Mouse (Mus musculus): ENCODE data around the gene Thap4. TPM values are rescaled to one million over a fixed set of nuclear protein-coding genes. Genes with fewer than 3 reads are reported as not detected.
A peak's percentile ranks its signal among the peaks of the same experiment; 100 is the strongest.

Gene Thap4
- total and polyA plus RNA-seq, 2 experiments from 2014 or later, result 53.9 to 57.2 TPM

GRCm38 (mm10) chr1:93731880-93732281, 22.8 kb downstream of the Thap4 start:
- Histone ChIP-seq H3K4me1 (ENCODE audit: control insufficient read depth, insufficient read depth) (peaks cover 8% of the 10 kb centered on the region), H3K36me3 (replicated peaks; ENCODE audit: control insufficient read depth, insufficient read depth, low read length) (no peaks in the 10 kb centered on the region), H3K9me3 (replicated peaks; ENCODE audit: control insufficient read depth, low read length) (no peaks in the 10 kb centered on the region), H3K9ac (replicated peaks; ENCODE audit: low read depth, low read length) (no peak overlapping the region), H3K27ac (ENCODE audit: low read depth) (peak overlapping the region; percentile 27; the same call in 1 of the 2 replicates), H3K4me3 (ENCODE audit: low read depth, low read length) (no peak overlapping the region), H3K27me3 (ENCODE audit: control insufficient read depth, insufficient read depth, low read length) (no peaks in the 10 kb centered on the region), H3K4me2 (ENCODE audit: low read depth, low read length) (peak overlapping the region; percentile 37)
- ATAC-seq (ENCODE audit: insufficient read depth, low read depth) (peak; percentile 53; the same call in 1 of the 2 replicates), DNase-seq (ENCODE audit: low spot score) (peak; percentile 67)
- 24% methylated on average over 3 of the region's 3 CpGs for WGBS
- TF ChIP-seq CTCF (IDR thresholded peaks at IDR 0.05; ENCODE audit: low read depth) (no peak), EP300 (IDR thresholded peaks at IDR 0.05; ENCODE audit: low read depth) (no peak)

GRCm38 (mm10) chr1:93731103-93731502, 23.6 kb downstream of the Thap4 start:
- H3K9ac ChIP-seq (replicated peaks; ENCODE audit: low read depth, low read length), result no peak overlapping the region
- H3K4me1 ChIP-seq (ENCODE audit: control insufficient read depth, insufficient read depth), result peaks cover 9% of the 10 kb centered on the region
- H3K9me3 ChIP-seq (replicated peaks; ENCODE audit: control insufficient read depth, low read length), result no peaks in the 10 kb centered on the region
- peak overlapping the region; percentile 23; the same call in 1 of the 2 replicates for H3K27ac ChIP-seq (ENCODE audit: low read depth)
- ATAC-seq (ENCODE audit: insufficient read depth, low read depth), result no peak
- H3K36me3 ChIP-seq (replicated peaks; ENCODE audit: control insufficient read depth, insufficient read depth, low read length), result no peaks in the 10 kb centered on the region
- H3K27me3 ChIP-seq (ENCODE audit: control insufficient read depth, insufficient read depth, low read length), result no peaks in the 10 kb centered on the region
- H3K4me2 ChIP-seq (ENCODE audit: low read depth, low read length), result peak overlapping the region; percentile 37; the same call in 1 of the 2 replicates
- no peak for DNase-seq (ENCODE audit: low spot score)
- 69% methylated on average over 5 of the region's 5 CpGs for WGBS
- no peak overlapping the region for H3K4me3 ChIP-seq (ENCODE audit: low read depth, low read length)
- TF ChIP-seq EP300 (IDR thresholded peaks at IDR 0.05; ENCODE audit: low read depth), result no peak
- TF ChIP-seq CTCF (IDR thresholded peaks at IDR 0.05; ENCODE audit: low read depth), result no peak

GRCm38 (mm10) chr1:93726974-93727373, 27.7 kb downstream of the Thap4 start:
- H3K36me3 ChIP-seq (replicated peaks; ENCODE audit: control insufficient read depth, insufficient read depth, low read length), result peaks cover 14% of the 10 kb centered on the region
- TF ChIP-seq CTCF (IDR thresholded peaks at IDR 0.05; ENCODE audit: low read depth) (peak; percentile 97), EP300 (IDR thresholded peaks at IDR 0.05; ENCODE audit: low read depth) (no peak)
- H3K4me3 ChIP-seq (ENCODE audit: low read depth, low read length), result no peak overlapping the region
- peak; percentile 71 for ATAC-seq (ENCODE audit: insufficient read depth, low read depth)
- 55% methylated on average over 3 of the region's 3 CpGs for WGBS
- H3K9me3 ChIP-seq (replicated peaks; ENCODE audit: control insufficient read depth, low read length), result no peaks in the 10 kb centered on the region
- H3K9ac ChIP-seq (replicated peaks; ENCODE audit: low read depth, low read length), result no peak overlapping the region
- no peak overlapping the region for H3K4me2 ChIP-seq (ENCODE audit: low read depth, low read length)
- H3K27me3 ChIP-seq (ENCODE audit: control insufficient read depth, insufficient read depth, low read length), result no peaks in the 10 kb centered on the region
- peaks cover 12% of the 10 kb centered on the region for H3K4me1 ChIP-seq (ENCODE audit: control insufficient read depth, insufficient read depth)
- peak; percentile 78 for DNase-seq (ENCODE audit: low spot score)
- no peak overlapping the region for H3K27ac ChIP-seq (ENCODE audit: low read depth)

GRCm38 (mm10) chr1:93726116-93726515, 28.5 kb downstream of the Thap4 start:
- no peak overlapping the region for H3K27ac ChIP-seq (ENCODE audit: low read depth)
- peaks cover 8% of the 10 kb centered on the region; the same call in 1 of the 2 replicates for H3K4me1 ChIP-seq (ENCODE audit: control insufficient read depth, insufficient read depth)
- no peak for DNase-seq (ENCODE audit: low spot score)
- no peak overlapping the region for H3K4me2 ChIP-seq (ENCODE audit: low read depth, low read length)
- H3K9me3 ChIP-seq (replicated peaks; ENCODE audit: control insufficient read depth, low read length), result no peaks in the 10 kb centered on the region
- no peak overlapping the region for H3K4me3 ChIP-seq (ENCODE audit: low read depth, low read length)
- H3K27me3 ChIP-seq (ENCODE audit: control insufficient read depth, insufficient read depth, low read length), result no peaks in the 10 kb centered on the region
- TF ChIP-seq EP300 (IDR thresholded peaks at IDR 0.05; ENCODE audit: low read depth) (no peak), CTCF (IDR thresholded peaks at IDR 0.05; ENCODE audit: low read depth) (no peak)
- 0 out of 2 replicates have a peak, but pooled peaks have one; percentile 11 for ATAC-seq (ENCODE audit: insufficient read depth, low read depth)
- H3K36me3 ChIP-seq (replicated peaks; ENCODE audit: control insufficient read depth, insufficient read depth, low read length), result peaks cover 14% of the 10 kb centered on the region
- H3K9ac ChIP-seq (replicated peaks; ENCODE audit: low read depth, low read length), result no peak overlapping the region
- WGBS, result 68% methylated on average over 3 of the region's 3 CpGs

- WGBS, result 62% methylated on average over 5 of the region's 5 CpGs
- H3K9ac ChIP-seq (replicated peaks; ENCODE audit: low read depth, low read length), result no peak overlapping the region
- ATAC-seq (ENCODE audit: insufficient read depth, low read depth) (0 out of 2 replicates have a peak, but pooled peaks have one; percentile 18), DNase-seq (ENCODE audit: low spot score) (no peak)
- H3K9me3 ChIP-seq (replicated peaks; ENCODE audit: control insufficient read depth, low read length), result no peaks in the 10 kb centered on the region
- H3K27ac ChIP-seq (ENCODE audit: low read depth), result no peak overlapping the region
- H3K27me3 ChIP-seq (ENCODE audit: control insufficient read depth, insufficient read depth, low read length), result no peaks in the 10 kb centered on the region
- no peak overlapping the region for H3K4me2 ChIP-seq (ENCODE audit: low read depth, low read length)
- H3K36me3 ChIP-seq (replicated peaks; ENCODE audit: control insufficient read depth, insufficient read depth, low read length), result peaks cover 14% of the 10 kb centered on the region
- TF ChIP-seq CTCF (IDR thresholded peaks at IDR 0.05; ENCODE audit: low read depth) (no peak), EP300 (IDR thresholded peaks at IDR 0.05; ENCODE audit: low read depth) (no peak)
- H3K4me1 ChIP-seq (ENCODE audit: control insufficient read depth, insufficient read depth), result peaks cover 6% of the 10 kb centered on the region; the same call in 1 of the 2 replicates
- no peak overlapping the region for H3K4me3 ChIP-seq (ENCODE audit: low read depth, low read length)
Observed at GRCm38 (mm10) chr1:93725665-93726064, 29.0 kb downstream of the Thap4 start.

GRCm38 (mm10) chr1:93724623-93725022, 30.0 kb downstream of the Thap4 start:
- ATAC-seq (ENCODE audit: insufficient read depth, low read depth), result no peak
- 81% methylated on average over 3 of the region's 3 CpGs for WGBS
- no peak overlapping the region for H3K27ac ChIP-seq (ENCODE audit: low read depth)
- DNase-seq (ENCODE audit: low spot score), result no peak
- TF ChIP-seq EP300 (IDR thresholded peaks at IDR 0.05; ENCODE audit: low read depth) (no peak), CTCF (IDR thresholded peaks at IDR 0.05; ENCODE audit: low read depth) (no peak)
- H3K4me2 ChIP-seq (ENCODE audit: low read depth, low read length), result no peak overlapping the region
- H3K4me1 ChIP-seq (ENCODE audit: control insufficient read depth, insufficient read depth), result peaks cover 7% of the 10 kb centered on the region; the same call in 1 of the 2 replicates
- no peaks in the 10 kb centered on the region for H3K27me3 ChIP-seq (ENCODE audit: control insufficient read depth, insufficient read depth, low read length)
- no peak overlapping the region for H3K4me3 ChIP-seq (ENCODE audit: low read depth, low read length)
- peaks cover 14% of the 10 kb centered on the region for H3K36me3 ChIP-seq (replicated peaks; ENCODE audit: control insufficient read depth, insufficient read depth, low read length)
- H3K9me3 ChIP-seq (replicated peaks; ENCODE audit: control insufficient read depth, low read length), result no peaks in the 10 kb centered on the region
- no peak overlapping the region for H3K9ac ChIP-seq (replicated peaks; ENCODE audit: low read depth, low read length)
